In the genomic region with DNA sequence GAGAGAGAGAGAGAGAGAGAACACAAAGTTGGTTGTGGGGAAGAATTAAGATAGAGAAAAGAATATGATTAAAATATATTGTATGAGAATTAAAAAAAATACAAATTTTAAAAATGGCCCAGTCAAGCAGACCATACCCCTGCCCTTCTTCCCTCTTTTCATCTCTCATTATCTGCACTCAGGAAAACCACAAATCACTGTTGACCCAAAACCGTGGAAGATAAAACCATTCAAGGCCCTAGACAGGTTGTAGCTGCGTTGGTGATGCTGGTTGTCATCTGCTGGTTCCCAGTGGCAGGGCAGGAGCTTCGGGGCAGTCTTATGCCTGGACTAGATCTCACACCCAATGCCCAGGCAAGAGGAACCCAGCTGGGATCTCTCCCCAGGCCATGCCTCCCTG, we compare ENCODE assay signal across 9 mouse cellular contexts.
DNase-seq lines count a peak whose midpoint lies in the region; ATAC-seq and TF ChIP-seq lines count a peak whose summit lies in the region.
"Had no signal": no experiment of that assay in that cellular context is flagged by ENCODE, and none has a peak within 500 bp of the region (broad histone marks: within the 10 kb centered on the region; RNA-seq: fewer than 3 reads in every experiment).

No protein-coding gene starts in this region.

- TF ChIP-seq CTCF in small intestine, adult 2 months (IDR thresholded peaks at IDR 0.05; ENCODE audit: extremely low read depth, insufficient read length, insufficient replicate concordance, low read depth, low read length): no peak

- no peaks in the 10 kb centered on the region for H3K27me3 ChIP-seq in heart, embryonic 11.5 days (ENCODE audit: control insufficient read depth, insufficient read depth, low read length)
- peaks cover 74% of the 10 kb centered on the region for H3K27me3 ChIP-seq in megakaryocyte, embryonic 14.5 days (replicated peaks)
- H3K27me3 ChIP-seq in intestine, embryonic 16.5 days (replicated peaks; ENCODE audit: control insufficient read depth, insufficient read depth, low read length): no peaks in the 10 kb centered on the region
- no peaks in the 10 kb centered on the region for H3K27me3 ChIP-seq in small intestine, adult 2 months (ENCODE audit: control insufficient read depth, insufficient read depth, low read length)

- no peak for TF ChIP-seq POLR2A in small intestine, adult 2 months (IDR thresholded peaks at IDR 0.05; ENCODE audit: low read depth, low read length)

- no peak overlapping the region for H3K9ac ChIP-seq in heart, embryonic 11.5 days (ENCODE audit: low read depth, low read length)
- no peak overlapping the region for H3K9ac ChIP-seq in intestine, embryonic 16.5 days (ENCODE audit: low read depth, low read length)

- H3K4me1 ChIP-seq in heart, embryonic 11.5 days (ENCODE audit: control insufficient read depth, insufficient read depth, low read length): peaks cover 54% of the 10 kb centered on the region
- H3K4me1 ChIP-seq in megakaryocyte, embryonic 14.5 days: peaks cover 23% of the 10 kb centered on the region
- H3K4me1 ChIP-seq in intestine, embryonic 16.5 days (ENCODE audit: control insufficient read depth, insufficient read depth, low read length): peaks cover 48% of the 10 kb centered on the region
- peaks cover 8% of the 10 kb centered on the region; the same call in 1 of the 2 replicates for H3K4me1 ChIP-seq in small intestine, adult 2 months (ENCODE audit: control insufficient read depth, insufficient read depth, insufficient read length, low read length)

- H3K27ac ChIP-seq in heart, embryonic 11.5 days (ENCODE audit: low read depth, low read length): peak overlapping the region; percentile 84
- peak overlapping the region; percentile 94 for H3K27ac ChIP-seq in intestine, embryonic 16.5 days (ENCODE audit: low read length)
- H3K27ac ChIP-seq in small intestine, adult 2 months (ENCODE audit: insufficient read depth, low read depth, low read length): peak overlapping the region; percentile 76
- H3K27ac ChIP-seq: macrophage had no signal

- WGBS in heart, embryonic 11.5 days (ENCODE audit: insufficient replicate concordance): 32% methylated on average over 3 of the region's 3 CpGs
- WGBS in intestine, embryonic 16.5 days: 59% methylated on average over 3 of the region's 3 CpGs
- 69% methylated on average over 3 of the region's 3 CpGs for WGBS in small intestine, adult 2 months

- H3K4me3 ChIP-seq in heart, embryonic 11.5 days (ENCODE audit: low read depth, low read length): no peak overlapping the region
- H3K4me3 ChIP-seq in megakaryocyte, embryonic 14.5 days (replicated peaks): peak overlapping the region; percentile 84
- no peak overlapping the region for H3K4me3 ChIP-seq in intestine, embryonic 16.5 days (ENCODE audit: low read length)
- 0 out of 2 replicates have a peak overlapping the region, but pooled peaks have one; percentile 42 for H3K4me3 ChIP-seq in small intestine, adult 2 months (ENCODE audit: low read depth, low read length)

- DNase-seq in heart, adult 11 months: no peak
- DNase-seq in right cerebral cortex, adult 18-20 months: no peak
- DNase-seq in urinary bladder, postnatal 10 days (ENCODE audit: low spot score): no peak

- ATAC-seq in heart, embryonic 11.5 days (replicated peaks; ENCODE audit: insufficient number of reproducible peaks, low FRiP score, low TSS enrichment): no peak
- no peak for ATAC-seq in megakaryocyte, adult 5-6 weeks (ENCODE audit: poor library complexity, severe bottlenecking)
- no peak for ATAC-seq in intestine, embryonic 16.5 days

- no peaks in the 10 kb centered on the region for H3K36me3 ChIP-seq in heart, embryonic 11.5 days (ENCODE audit: control insufficient read depth, insufficient read depth, low read length)
- H3K36me3 ChIP-seq in megakaryocyte, embryonic 14.5 days (replicated peaks; ENCODE audit: low read length): no peaks in the 10 kb centered on the region
- no peaks in the 10 kb centered on the region for H3K36me3 ChIP-seq in intestine, embryonic 16.5 days (ENCODE audit: control insufficient read depth, insufficient read depth, low read length)
- no peaks in the 10 kb centered on the region for H3K36me3 ChIP-seq in small intestine, adult 2 months (ENCODE audit: control insufficient read depth, insufficient read depth, low read length)

- H3K9me3 ChIP-seq in heart, embryonic 11.5 days (replicated peaks; ENCODE audit: control insufficient read depth, low read length): no peaks in the 10 kb centered on the region
- peaks cover 6% of the 10 kb centered on the region for H3K9me3 ChIP-seq in megakaryocyte, embryonic 14.5 days
- H3K9me3 ChIP-seq in intestine, embryonic 16.5 days (ENCODE audit: control insufficient read depth, low read length): no peaks in the 10 kb centered on the region

- peak overlapping the region; percentile 61 for H3K4me2 ChIP-seq in heart, embryonic 11.5 days
- peak overlapping the region; percentile 32; the same call in 1 of the 2 replicates for H3K4me2 ChIP-seq in intestine, embryonic 16.5 days (ENCODE audit: low read depth, low read length)

Comparison
In these comparisons a context has a peak if more than half of its experiments do, and no peak if none do; other contexts are left out.
1. H3K4me3 ChIP-seq: peak in megakaryocyte, embryonic 14.5 days (single experiment) and small intestine, adult 2 months (single experiment); none in heart, embryonic 11.5 days (single experiment) and intestine, embryonic 16.5 days (single experiment).
2. Peak in every context shown above with its lines, with median percentiles within 50 percentile points of each other: H3K27ac ChIP-seq.